Mouse (Mus musculus) cortical plate, adult 2 months (tissue): ENCODE measurements around the gene Coq2.

Experiments
- CTCF ChIP-seq: fragments of 200-500 bp; IDR thresholded peaks from 2 replicates; pipeline ENCODE4 v1.5.1; 2011; ENCODE audit warnings: mild to moderate bottlenecking, control low read depth, low read length; ENCODE audit not compliant: insufficient read depth; ENCODE audit errors: extremely low read depth
- POLR2A ChIP-seq: fragments of 200-500 bp; IDR thresholded peaks from 2 replicates; pipeline ENCODE4 v1.6.1; 2011; ENCODE audit warnings: mild to moderate bottlenecking, low read length, control low read depth; ENCODE audit not compliant: insufficient read depth; ENCODE audit errors: extremely low read depth

GRCm38 (mm10) chr5:100652327-100652726 is 22.6 kb downstream of the Coq2 start:
- TF ChIP-seq CTCF (no peak), POLR2A (no peak)
